Comparison of ENCODE assay signal across 8 mouse cellular contexts in the genomic region with DNA sequence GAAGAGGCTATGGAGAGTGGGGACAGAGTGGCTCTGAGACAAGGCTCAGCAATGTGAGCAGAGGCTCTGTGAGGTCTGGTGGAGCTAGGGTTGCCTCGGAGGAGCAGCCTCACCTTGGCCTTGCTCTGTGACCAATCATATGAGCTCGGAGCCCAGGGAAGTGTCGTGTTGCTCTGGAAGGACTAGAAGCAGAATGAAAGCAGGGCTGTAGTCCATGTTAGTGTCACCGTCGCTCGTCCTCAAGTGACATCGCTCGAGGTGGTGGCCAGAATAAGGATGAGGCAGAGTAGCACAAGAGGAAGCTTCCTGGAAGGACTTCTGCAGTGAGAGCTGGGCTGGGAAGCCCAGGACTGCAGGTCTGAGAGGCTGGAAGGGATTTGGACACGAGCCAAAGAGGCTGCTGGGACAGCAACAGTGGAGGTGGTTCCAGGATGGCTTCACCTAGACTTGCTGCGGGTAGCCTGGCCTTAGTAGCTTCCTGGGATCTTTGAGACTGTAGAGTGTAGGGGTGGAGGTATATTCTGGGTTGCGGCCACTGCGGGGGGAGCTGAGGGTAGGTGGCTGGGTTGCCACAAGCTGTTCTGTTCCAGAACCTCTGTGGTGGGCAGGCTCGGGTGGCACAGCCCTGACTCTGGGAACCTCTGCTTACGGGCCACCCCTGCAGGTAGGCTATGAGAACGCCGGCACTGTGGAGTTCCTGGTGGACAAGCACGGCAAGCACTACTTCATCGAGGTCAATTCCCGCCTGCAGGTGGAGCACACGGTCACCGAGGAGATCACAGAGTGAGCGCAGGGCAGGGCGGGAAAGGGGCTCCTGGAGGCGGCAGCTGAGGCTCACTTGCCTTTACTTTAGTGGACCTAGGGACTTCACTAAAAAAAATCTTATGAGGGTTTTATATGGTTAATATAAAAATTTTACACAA. TPM values are rescaled to one million over a fixed set of nuclear protein-coding genes. Genes with fewer than 3 reads are reported as not detected.
DNase-seq lines count a peak whose midpoint lies in the region; ATAC-seq and TF ChIP-seq lines count a peak whose summit lies in the region.

No protein-coding gene starts in this region.

- no peaks in the 10 kb centered on the region for H3K27me3 ChIP-seq in hindbrain, embryonic 15.5 days
- H3K27me3 ChIP-seq in liver, adult 2 months (ENCODE audit: control insufficient read depth, insufficient read depth, low read length), result no peaks in the 10 kb centered on the region
- no peaks in the 10 kb centered on the region for H3K27me3 ChIP-seq in small intestine, adult 2 months (ENCODE audit: control insufficient read depth, insufficient read depth, low read length)

- no peak for TF ChIP-seq POLR2A in liver, adult 2 months (IDR thresholded peaks at IDR 0.05; ENCODE audit: extremely low read depth, insufficient read depth, low read length)
- no peak for TF ChIP-seq POLR2A in small intestine, adult 2 months (IDR thresholded peaks at IDR 0.05; ENCODE audit: low read depth, low read length)

- peak; percentile 30 for TF ChIP-seq CTCF in liver, adult 2 months (IDR thresholded peaks at IDR 0.05; ENCODE audit: low read depth, low read length)
- TF ChIP-seq CTCF in small intestine, adult 2 months (IDR thresholded peaks at IDR 0.05; ENCODE audit: extremely low read depth, insufficient read length, insufficient replicate concordance, low read depth, low read length), result peak; percentile 55; the same call in 1 of the 2 replicates

- H3K9me3 ChIP-seq in hindbrain, embryonic 15.5 days, result no peaks in the 10 kb centered on the region

- H3K27ac ChIP-seq in hindbrain, embryonic 15.5 days (replicated peaks), result no peak overlapping the region
- H3K27ac ChIP-seq in liver, adult 2 months (replicated peaks; ENCODE audit: insufficient read depth, low read depth, low read length), result no peak overlapping the region
- H3K27ac ChIP-seq in small intestine, adult 2 months (ENCODE audit: insufficient read depth, low read depth, low read length), result no peak overlapping the region

- no peak overlapping the region for H3K4me3 ChIP-seq in hindbrain, embryonic 15.5 days
- H3K4me3 ChIP-seq in liver, adult 2 months (ENCODE audit: insufficient read depth, low read depth, low read length), result no peak overlapping the region
- H3K4me3 ChIP-seq in small intestine, adult 2 months (ENCODE audit: low read depth, low read length), result no peak overlapping the region

- ATAC-seq in hindbrain, embryonic 15.5 days (ENCODE audit: low FRiP score, low read depth), result 0 out of 2 replicates have a peak, but pooled peaks have one; percentile 19

- no peaks in the 10 kb centered on the region for H3K4me1 ChIP-seq in hindbrain, embryonic 15.5 days (replicated peaks)
- H3K4me1 ChIP-seq in liver, adult 2 months (ENCODE audit: control insufficient read depth, insufficient read depth, low read length), result peaks cover 17% of the 10 kb centered on the region
- H3K4me1 ChIP-seq in small intestine, adult 2 months (ENCODE audit: control insufficient read depth, insufficient read depth, insufficient read length, low read length), result peaks cover 13% of the 10 kb centered on the region

- peaks cover 5% of the 10 kb centered on the region; the same call in 1 of the 2 replicates for H3K79me2 ChIP-seq in liver, adult 2 months (ENCODE audit: control insufficient read depth, insufficient read depth, low read length)

- 40% methylated on average over 24 of the region's 24 CpGs for WGBS in hindbrain, embryonic 15.5 days
- 68% methylated on average over 24 of the region's 24 CpGs for WGBS in liver, adult 2 months
- 32% methylated on average over 24 of the region's 24 CpGs for WGBS in small intestine, adult 2 months

- DNase-seq in left cerebral cortex, postnatal 4 days, result peak; percentile 32
- no peak for DNase-seq in left cerebral cortex, adult 9 months (ENCODE audit: low spot score in 2 of 2)
- peak; percentile 63 to 66 for DNase-seq in cerebellum, postnatal 36 days
- no peak for DNase-seq in liver, adult 2 months (ENCODE audit: extremely low read depth, low read depth, low spot score)
- no peak for DNase-seq in left cerebral cortex, adult 8-10 months (ENCODE audit: low spot score in 2 of 2)
- no peak for DNase-seq in layer of hippocampus, postnatal 36 days

- H3K4me2 ChIP-seq in hindbrain, embryonic 15.5 days, result no peak overlapping the region

- intact Hi-C loops in left cerebral cortex, postnatal 4 days (cut with DNase I), result no loop called here

- H3K36me3 ChIP-seq in hindbrain, embryonic 15.5 days, result no peaks in the 10 kb centered on the region
- H3K36me3 ChIP-seq in liver, adult 2 months (ENCODE audit: control insufficient read depth, insufficient read depth, low read length), result peaks cover 21% of the 10 kb centered on the region; the same call in 1 of the 2 replicates
- H3K36me3 ChIP-seq in small intestine, adult 2 months (ENCODE audit: control insufficient read depth, insufficient read depth, low read length), result no peaks in the 10 kb centered on the region

- H3K9ac ChIP-seq in hindbrain, embryonic 15.5 days, result no peak overlapping the region
- H3K9ac ChIP-seq in liver, adult 2 months (ENCODE audit: low read depth, low read length), result no peak overlapping the region

RNA-seq across cellular contexts. Expression of a gene that starts 11.4 kb away (rescaled TPM):
- total RNA-seq in left cerebral cortex, postnatal 4 days (2021), result 10 to 100 TPM; 85.3 to 88.6 TPM
- polyA plus RNA-seq in hindbrain, embryonic 15.5 days (2015; fragmentation: Nextera tagmentation; extraction: Ambion mirVana), result 13.2 and 14.7 TPM in 2 replicates
- total RNA-seq in liver, adult 2 months (2014; rRNA removed), result 0.13 and 0.18 TPM in 2 replicates
- 0.27 and 0.35 TPM in 2 replicates for polyA plus RNA-seq in liver, adult 2 months (2012; rRNA removed)
- polyA plus RNA-seq in small intestine, adult 2 months (2012; rRNA removed), result 9.8 and 12.0 TPM in 2 replicates
- 10 to 100 TPM; 35.4 to 42.1 (median 39.5) TPM for total RNA-seq in left cerebral cortex, adult 8-10 months (2022)
- total RNA-seq in layer of hippocampus, postnatal 36 days (2021), result 10 to 100 TPM; 35.0 to 35.3 TPM

RNA-seq across cellular contexts. Expression of a gene that starts 21.4 kb away (rescaled TPM):
- total RNA-seq in left cerebral cortex, postnatal 4 days (2021), result 10 to 100 TPM; 26.4 to 27.5 TPM
- polyA plus RNA-seq in hindbrain, embryonic 15.5 days (2015; fragmentation: Nextera tagmentation; extraction: Ambion mirVana), result 50.6 and 54.2 TPM in 2 replicates
- total RNA-seq in liver, adult 2 months (2014; rRNA removed), result 14.8 and 15.7 TPM in 2 replicates
- polyA plus RNA-seq in liver, adult 2 months (2012; rRNA removed), result 31.0 and 44.9 TPM in 2 replicates
- 55.1 and 97.5 TPM in 2 replicates for polyA plus RNA-seq in small intestine, adult 2 months (2012; rRNA removed)
- total RNA-seq in left cerebral cortex, adult 8-10 months (2022), result 10 to 100 TPM; 24.8 to 27.5 (median 25.1) TPM
- total RNA-seq in layer of hippocampus, postnatal 36 days (2021), result 10 to 100 TPM; 23.9 to 26.0 TPM

Comparison
In these comparisons a context has a peak if more than half of its experiments do, and no peak if none do; other contexts are left out.
1. DNase-seq: peak in left cerebral cortex, postnatal 4 days (single experiment) and cerebellum, postnatal 36 days (2 of 2); none in left cerebral cortex, adult 9 months (0 of 2), liver, adult 2 months (single experiment), left cerebral cortex, adult 8-10 months (0 of 2) and layer of hippocampus, postnatal 36 days (0 of 2).
2. RNA of a gene that starts 11.4 kb away (total RNA-seq): 85.3 to 88.6 TPM in left cerebral cortex, postnatal 4 days, 35.4 to 42.1 TPM in left cerebral cortex, adult 8-10 months and 35.0 to 35.3 TPM in layer of hippocampus, postnatal 36 days; 0.13 to 0.18 TPM in liver, adult 2 months; every median in the first group is over 10 times any median in the second.